Mouse (Mus musculus) cerebellum, adult 2 months (tissue): ENCODE data around the gene Slc4a3. TPM values are rescaled to one million over a fixed set of nuclear protein-coding genes. Genes with fewer than 3 reads are reported as not detected.

Experiments
- DNase-seq, 2 experiments: peaks; one replicate each; pipeline ENCODE4 v3.0.0; 2021
- H3K27ac ChIP-seq: fragments of 200-500 bp; 2 replicates; pipeline ENCODE4 v1.5.1; 2012; ENCODE audit warnings: low read length, control low read depth, inconsistent platforms; ENCODE audit not compliant: insufficient read depth
- H3K27me3 ChIP-seq: fragments of 200-500 bp; 2 replicates; pipeline ENCODE4 v1.6.1; 2012; ENCODE audit warnings: inconsistent platforms, mild to moderate bottlenecking, low read length, moderate library complexity; ENCODE audit not compliant: control insufficient read depth, insufficient read depth
- H3K4me1 ChIP-seq: fragments of 200-500 bp; 2 replicates; pipeline ENCODE4 v1.6.1; 2011; ENCODE audit warnings: low read length; ENCODE audit not compliant: control insufficient read depth, insufficient read depth
- H3K4me3 ChIP-seq: fragments of 200-500 bp; replicated peaks from 2 replicates; pipeline ENCODE3; 2011; ENCODE audit warnings: mild to moderate bottlenecking, low read depth, low read length, control low read depth; ENCODE audit not compliant: insufficient read depth
- CTCF ChIP-seq: fragments of 200-500 bp; IDR thresholded peaks from 2 replicates; pipeline ENCODE4 v1.5.1; 2011; ENCODE audit warnings: low read depth, mild to moderate bottlenecking, control low read depth, low read length, moderate library complexity, borderline replicate concordance; ENCODE audit not compliant: insufficient read depth
- POLR2A ChIP-seq: fragments of 200-500 bp; IDR thresholded peaks from 2 replicates; pipeline ENCODE4 v1.6.1; 2011; ENCODE audit warnings: low read length, control low read depth, borderline replicate concordance; ENCODE audit not compliant: insufficient read depth
- WGBS: fragments of 180-500 bp; shearing (Covaris S2); methylation state at CpG from one replicate; pipeline ENCODE4 v1.1.7; 2018; 5-methylcytosine and 5-hydroxymethylcytosine counted together
- polyA plus RNA-seq: library from polyadenylated mRNA; depleted of rRNA; stranded (reverse); fragments of >200 nt; gene quantifications from 2 replicates; pipeline ENCODE4 v1.2.3, GENCODE M21; 2012

The Slc4a3 gene
- polyA plus RNA-seq, 1 experiment = 99.6 TPM

GRCm38 (mm10) chr1:75505159-75505955 is 40.7 kb upstream of the Slc4a3 start:
- under 1% methylated on average over 84 of the region's 84 CpGs for WGBS
- DNase-seq = peak; percentile 92
- Histone ChIP-seq H3K4me3 (peak overlapping the region; percentile 69), H3K4me1 (peaks cover 12% of the 10 kb centered on the region), H3K27me3 (no peaks in the 10 kb centered on the region), H3K27ac (peak overlapping the region; percentile 72)
- TF ChIP-seq POLR2A (peak; percentile 89), CTCF (no peak)

- 1% methylated on average over 64 of the region's 65 CpGs for WGBS
- H3K4me3 ChIP-seq = peak within 1 kb of the TSS; percentile 69
- peak; percentile 66 to 76 for DNase-seq
- peaks cover 12% of the 10 kb centered on the region for H3K4me1 ChIP-seq
- H3K27me3 ChIP-seq = no peaks in the 10 kb centered on the region
- TF ChIP-seq POLR2A = no peak
- no peak for TF ChIP-seq CTCF
- peak within 1 kb of the TSS; percentile 72 for H3K27ac ChIP-seq
Observed at GRCm38 (mm10) chr1:75505956-75506831, 39.9 kb upstream of the Slc4a3 start, which contains the start of gene Obsl1. Obsl1 (minus strand) TSS chr1:75506452.

- H3K27me3 ChIP-seq = no peaks in the 10 kb centered on the region
- DNase-seq = peak in 1 of 2 experiments; percentile 41
- TF ChIP-seq CTCF (no peak), POLR2A (no peak)
- 35% methylated on average over 10 of the region's 10 CpGs for WGBS
- peak within 1 kb of the TSS; percentile 72 for H3K27ac ChIP-seq
- peaks cover 12% of the 10 kb centered on the region for H3K4me1 ChIP-seq
- peak within 1 kb of the TSS; percentile 69 for H3K4me3 ChIP-seq
Observed at GRCm38 (mm10) chr1:75507006-75507405, 39.1 kb upstream of the Slc4a3 start, which contains the start of gene Inha. Inha (plus strand) TSS chr1:75507077.

- 41% methylated on average over 20 of the region's 20 CpGs for WGBS
Observed at GRCm38 (mm10) chr1:75509586-75509985, 36.5 kb upstream of the Slc4a3 start.

GRCm38 (mm10) chr1:75510154-75510553 is 35.9 kb upstream of the Slc4a3 start:
- peaks cover 9% of the 10 kb centered on the region for H3K4me1 ChIP-seq
- no peak for TF ChIP-seq POLR2A
- no peak for TF ChIP-seq CTCF
- no peaks in the 10 kb centered on the region; the same call in 1 of the 2 replicates for H3K27me3 ChIP-seq
- no peak for DNase-seq
- H3K4me3 ChIP-seq = no peak overlapping the region
- 76% methylated on average over 5 of the region's 5 CpGs for WGBS
- H3K27ac ChIP-seq = no peak overlapping the region

More at GRCm38 (mm10) chr1:75509586-75509985, 36.5 kb upstream of the Slc4a3 start:
- peak in 1 of 2 experiments; percentile 41 for DNase-seq
- Histone ChIP-seq H3K4me1 (peaks cover 9% of the 10 kb centered on the region), H3K27ac (no peak overlapping the region), H3K4me3 (no peak overlapping the region), H3K27me3 (no peaks in the 10 kb centered on the region; the same call in 1 of the 2 replicates)
- TF ChIP-seq POLR2A (no peak), CTCF (no peak)

- H3K4me1 ChIP-seq = peaks cover 6% of the 10 kb centered on the region
- DNase-seq = no peak
- TF ChIP-seq CTCF = no peak
- TF ChIP-seq POLR2A = no peak
- H3K27me3 ChIP-seq = no peaks in the 10 kb centered on the region; the same call in 1 of the 2 replicates
- WGBS = 65% methylated on average over 4 of the region's 4 CpGs
- no peak overlapping the region for H3K27ac ChIP-seq
- no peak overlapping the region for H3K4me3 ChIP-seq
Observed at GRCm38 (mm10) chr1:75511437-75512210, 34.4 kb upstream of the Slc4a3 start.

- H3K27me3 ChIP-seq = no peaks in the 10 kb centered on the region; the same call in 1 of the 2 replicates
- H3K4me3 ChIP-seq = no peak overlapping the region
- DNase-seq = no peak
- H3K4me1 ChIP-seq = no peaks in the 10 kb centered on the region
- 93% methylated on average over 3 of the region's 3 CpGs for WGBS
- H3K27ac ChIP-seq = no peak overlapping the region
- no peak for TF ChIP-seq POLR2A
- TF ChIP-seq CTCF = no peak
Observed at GRCm38 (mm10) chr1:75512550-75512949, 33.5 kb upstream of the Slc4a3 start.
